Mouse (Mus musculus): ENCODE measurements at regions not wholly inside any gene's neighbourhood (a gene's known extent, or its start where the extent isn't known, plus 50 kb on each side); places are given as distances from the start of the nearest gene placed in this dataset.
A peak's percentile ranks its signal among the peaks of the same experiment; 100 is the strongest.

DNA sequence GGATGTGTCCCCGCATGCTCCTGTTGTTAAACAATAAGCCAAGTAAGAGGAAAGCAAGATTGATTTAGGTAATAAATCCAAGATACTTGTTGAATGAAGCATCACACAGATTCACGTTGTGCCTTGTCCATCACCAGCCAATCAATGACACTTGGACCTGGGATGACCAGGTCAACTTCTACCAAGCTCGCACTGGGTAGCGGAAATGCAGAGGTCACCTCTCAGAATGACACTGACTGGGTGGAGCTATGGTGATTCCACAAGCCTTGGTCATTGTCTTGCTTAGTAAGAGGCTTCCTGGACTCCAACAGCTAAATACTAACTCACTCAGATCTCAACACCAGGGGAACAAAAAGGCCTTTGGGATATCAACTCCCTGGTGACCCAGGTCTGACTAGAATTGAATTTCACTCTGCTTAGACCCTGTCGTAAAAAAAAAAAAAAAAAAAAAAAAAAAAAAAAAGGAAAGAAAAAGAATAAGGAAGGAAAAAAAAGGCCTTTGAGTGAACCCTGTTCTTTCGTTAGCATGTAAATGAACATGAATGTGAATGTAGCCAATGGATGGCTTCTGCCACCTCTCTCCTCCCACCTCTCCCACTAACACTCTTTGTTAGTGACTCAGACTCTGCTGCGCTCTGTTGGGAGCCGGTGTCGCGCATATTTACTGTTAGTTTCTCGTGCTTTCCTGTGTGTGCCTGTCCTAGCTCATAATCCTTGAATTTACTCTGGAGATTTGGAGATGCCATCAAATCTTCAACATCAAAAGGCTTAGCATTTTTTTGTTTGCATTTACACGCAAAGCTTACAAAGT lies 66.4 kb upstream of the Skap2 start:
- H3K36me3 ChIP-seq: no peaks in the 10 kb centered on the region
- 0 out of 2 replicates have a peak, but pooled peaks cover 5% of the 10 kb centered on the region for H3K4me1 ChIP-seq
- no peak overlapping the region for H3K27ac ChIP-seq
- H3K9me3 ChIP-seq (replicated peaks): no peaks in the 10 kb centered on the region
- H3K4me2 ChIP-seq (replicated peaks): peak overlapping the region; percentile 43
- ATAC-seq (ENCODE audit: low FRiP score): no peak
- no peaks in the 10 kb centered on the region for H3K27me3 ChIP-seq
- no peak overlapping the region for H3K4me3 ChIP-seq
- 13% methylated on average over 12 of the region's 12 CpGs for WGBS
- H3K9ac ChIP-seq: no peak overlapping the region

- no peaks in the 10 kb centered on the region for H3K36me3 ChIP-seq
- 72% methylated on average over 15 of the region's 15 CpGs for WGBS
Observed at GRCm38 (mm10) chr6:52076179-52076932, 64.0 kb upstream of the Skap2 start.

GRCm38 (mm10) chr6:52074904-52075303 lies 62.6 kb upstream of the Skap2 start:
- H3K36me3 ChIP-seq: no peaks in the 10 kb centered on the region
- no peak overlapping the region for H3K9ac ChIP-seq
- H3K4me1 ChIP-seq: 0 out of 2 replicates have a peak, but pooled peaks cover 5% of the 10 kb centered on the region
- no peak overlapping the region for H3K4me3 ChIP-seq
- H3K4me2 ChIP-seq (replicated peaks): no peak overlapping the region
- no peaks in the 10 kb centered on the region for H3K9me3 ChIP-seq (replicated peaks)
- ATAC-seq (ENCODE audit: low FRiP score): no peak
- H3K27me3 ChIP-seq: no peaks in the 10 kb centered on the region
- no peak overlapping the region for H3K27ac ChIP-seq
- 95% methylated on average over 2 of the region's 2 CpGs for WGBS

More at GRCm38 (mm10) chr6:52076179-52076932, 64.0 kb upstream of the Skap2 start:
- no peak overlapping the region for H3K9ac ChIP-seq
- 0 out of 2 replicates have a peak, but pooled peaks cover 5% of the 10 kb centered on the region for H3K4me1 ChIP-seq
- no peak overlapping the region for H3K27ac ChIP-seq
- no peaks in the 10 kb centered on the region for H3K9me3 ChIP-seq (replicated peaks)
- no peak overlapping the region for H3K4me2 ChIP-seq (replicated peaks)
- ATAC-seq (ENCODE audit: low FRiP score): no peak
- H3K4me3 ChIP-seq: no peak overlapping the region
- H3K27me3 ChIP-seq: no peaks in the 10 kb centered on the region

- Histone ChIP-seq H3K36me3 (no peaks in the 10 kb centered on the region), H3K9ac (no peak overlapping the region), H3K4me2 (replicated peaks) (no peak overlapping the region), H3K27me3 (no peaks in the 10 kb centered on the region), H3K9me3 (replicated peaks) (no peaks in the 10 kb centered on the region), H3K27ac (no peak overlapping the region), H3K4me3 (no peak overlapping the region), H3K4me1 (peaks cover 10% of the 10 kb centered on the region)
- no peak for ATAC-seq (ENCODE audit: low FRiP score)
- WGBS: 85% methylated on average over 9 of the region's 9 CpGs
Observed at GRCm38 (mm10) chr6:52067151-52067550, 54.8 kb upstream of the Skap2 start.

DNA sequence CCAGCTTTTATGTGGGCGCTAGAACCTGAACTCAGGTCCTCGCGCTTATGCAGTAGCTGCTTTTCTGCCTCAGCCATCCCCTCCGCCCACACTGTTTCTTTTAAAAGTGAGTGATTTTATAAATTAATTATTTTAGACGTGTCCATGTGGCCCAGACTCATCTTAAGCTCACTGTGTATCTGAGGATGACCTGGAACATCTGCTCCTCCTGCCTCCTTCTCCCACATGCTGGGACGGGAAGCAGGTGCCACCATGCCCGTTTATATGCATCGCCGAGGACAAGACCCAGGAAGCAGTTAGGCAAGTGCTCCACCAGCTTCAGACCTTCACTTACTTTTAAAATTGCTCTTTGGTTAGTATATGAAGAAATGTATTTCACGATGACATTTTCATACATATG lies 53.3 kb upstream of the Skap2 start:
- H3K4me1 ChIP-seq: peaks cover 10% of the 10 kb centered on the region
- H3K4me2 ChIP-seq (replicated peaks): no peak overlapping the region
- H3K9me3 ChIP-seq (replicated peaks): no peaks in the 10 kb centered on the region
- no peaks in the 10 kb centered on the region for H3K27me3 ChIP-seq
- WGBS: 87% methylated on average over 10 of the region's 10 CpGs
- H3K4me3 ChIP-seq: no peak overlapping the region
- H3K27ac ChIP-seq: no peak overlapping the region
- H3K36me3 ChIP-seq: no peaks in the 10 kb centered on the region
- no peak overlapping the region for H3K9ac ChIP-seq
- ATAC-seq (ENCODE audit: low FRiP score): no peak

GRCm38 (mm10) chr6:52064176-52065015 lies 52.0 kb upstream of the Skap2 start:
- Histone ChIP-seq H3K4me3 (no peak overlapping the region), H3K27ac (peak overlapping the region; percentile 52), H3K36me3 (no peaks in the 10 kb centered on the region), H3K4me2 (replicated peaks) (no peak overlapping the region), H3K9me3 (replicated peaks) (no peaks in the 10 kb centered on the region), H3K27me3 (no peaks in the 10 kb centered on the region), H3K4me1 (peaks cover 12% of the 10 kb centered on the region), H3K9ac (no peak overlapping the region)
- WGBS: 62% methylated on average over 13 of the region's 13 CpGs
- ATAC-seq (ENCODE audit: low FRiP score): peak; percentile 29; the same call in 1 of the 2 replicates
